Mouse (Mus musculus): ENCODE measurements around the gene Crhr1.

- TF ChIP-seq CTCF (IDR thresholded peaks at IDR 0.05) (no peak), EP300 (IDR thresholded peaks at IDR 0.05; ENCODE audit: insufficient read depth, low read depth, low read length) (no peak), POLR2A (IDR thresholded peaks at IDR 0.05; ENCODE audit: insufficient read depth, low read depth, low read length) (no peak)
These were observed 9.2 kb upstream of the Crhr1 start for GRCm38 (mm10) chr11:104123479-104123878.
